Mouse (Mus musculus): Measurements from ENCODE around the gene Actl11. TPM values are rescaled to one million over a fixed set of nuclear protein-coding genes. Genes with fewer than 3 reads are reported as not detected.

The Actl11 gene
- polyA plus RNA-seq, 1 experiment from 2014 or later: not detected

DNA sequence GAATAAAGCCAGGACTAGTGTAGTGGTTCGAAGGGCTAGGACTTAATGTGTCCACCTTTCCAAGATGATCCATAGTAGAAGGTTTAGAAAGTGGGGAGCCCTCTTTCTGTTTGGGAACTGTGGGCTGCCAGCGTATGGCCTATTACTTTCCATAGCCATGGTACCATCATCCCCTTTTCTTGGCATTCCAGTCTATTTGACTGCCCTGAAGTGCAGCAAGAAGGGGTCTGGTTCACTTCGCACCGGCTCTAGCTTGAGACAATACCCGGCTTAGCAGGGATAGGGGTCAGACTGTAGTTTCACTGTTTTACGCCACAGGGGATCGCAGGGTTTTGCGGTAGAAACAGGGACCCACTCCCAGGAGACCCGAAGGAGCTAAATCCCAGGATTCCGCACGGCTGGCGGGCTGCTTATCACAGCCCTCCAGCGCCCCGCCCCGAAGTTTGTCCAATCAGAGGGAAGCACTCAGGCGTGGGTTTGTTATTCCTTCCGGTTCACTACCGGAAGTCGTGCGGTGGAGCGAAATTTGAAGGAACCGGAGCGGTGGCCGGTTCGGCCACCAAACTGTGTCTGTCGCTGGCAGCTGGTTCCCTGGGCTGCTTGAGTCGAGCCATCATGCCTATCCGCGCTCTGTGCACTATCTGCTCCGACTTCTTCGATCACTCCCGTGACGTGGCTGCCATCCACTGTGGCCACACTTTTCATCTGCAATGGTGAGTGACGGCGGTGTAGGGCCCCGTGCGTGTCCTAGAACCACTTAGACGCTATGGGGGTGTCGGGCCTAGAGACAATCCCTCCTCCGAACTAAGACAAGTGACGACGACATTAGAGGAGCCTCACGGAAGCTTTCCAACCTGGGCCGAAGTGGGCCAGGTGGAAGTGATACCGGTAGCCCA lies 22.4 kb downstream of the Actl11 start:
- H3K27ac ChIP-seq (replicated peaks): peak overlapping the region; percentile 91
- peaks cover 28% of the 10 kb centered on the region for H3K4me1 ChIP-seq
- H3K27me3 ChIP-seq (ENCODE audit: low read depth, poor library complexity, severe bottlenecking): no peaks in the 10 kb centered on the region
- H3K9me3 ChIP-seq (replicated peaks): no peaks in the 10 kb centered on the region
- peak overlapping the region; percentile 91 for H3K4me3 ChIP-seq
- peaks cover 33% of the 10 kb centered on the region for H3K36me3 ChIP-seq
- WGBS: 12% methylated on average over 45 of the region's 45 CpGs
- DNase-seq (ENCODE audit: low spot score): peak; percentile 92

DNA sequence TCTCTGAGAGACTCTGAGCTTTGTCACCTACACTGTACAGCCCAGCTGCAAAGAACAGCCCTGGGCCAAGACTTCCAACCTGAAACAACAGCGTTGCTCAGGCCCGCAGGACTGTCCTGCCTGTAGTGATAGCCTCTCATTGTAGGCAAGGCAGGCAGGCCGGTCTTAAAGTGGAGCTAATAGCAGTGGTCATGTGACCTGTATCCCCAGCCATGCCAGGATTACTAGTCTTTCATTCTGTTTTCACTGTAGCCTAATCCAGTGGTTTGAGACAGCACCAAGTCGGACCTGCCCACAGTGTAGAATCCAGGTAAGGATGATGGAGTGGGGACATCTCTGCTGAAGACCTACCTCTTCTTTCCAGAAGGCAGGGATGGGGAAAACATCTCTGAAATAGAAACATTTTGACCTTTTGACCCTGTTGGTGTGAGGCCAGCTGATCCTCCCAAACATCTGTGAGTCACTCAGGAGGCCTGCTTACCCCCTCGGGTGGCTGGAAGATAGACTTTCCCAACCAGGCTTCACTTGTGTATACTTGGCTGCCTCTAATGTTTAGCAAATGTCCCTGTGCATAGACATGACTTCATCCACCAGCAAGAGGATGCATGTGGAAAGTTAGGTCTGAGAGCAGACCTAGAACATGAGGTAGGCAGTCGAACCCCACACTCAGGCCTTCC lies 27.5 kb downstream of the Actl11 start:
- peaks cover 54% of the 10 kb centered on the region for H3K36me3 ChIP-seq
- H3K27me3 ChIP-seq (ENCODE audit: low read depth, poor library complexity, severe bottlenecking): no peaks in the 10 kb centered on the region
- H3K4me1 ChIP-seq: peaks cover 46% of the 10 kb centered on the region
- no peaks in the 10 kb centered on the region for H3K9me3 ChIP-seq (replicated peaks)
- 85% methylated on average over 6 of the region's 6 CpGs for WGBS
- DNase-seq (ENCODE audit: low spot score): no peak
- no peak overlapping the region for H3K27ac ChIP-seq (replicated peaks)
- no peak overlapping the region for H3K4me3 ChIP-seq

DNA sequence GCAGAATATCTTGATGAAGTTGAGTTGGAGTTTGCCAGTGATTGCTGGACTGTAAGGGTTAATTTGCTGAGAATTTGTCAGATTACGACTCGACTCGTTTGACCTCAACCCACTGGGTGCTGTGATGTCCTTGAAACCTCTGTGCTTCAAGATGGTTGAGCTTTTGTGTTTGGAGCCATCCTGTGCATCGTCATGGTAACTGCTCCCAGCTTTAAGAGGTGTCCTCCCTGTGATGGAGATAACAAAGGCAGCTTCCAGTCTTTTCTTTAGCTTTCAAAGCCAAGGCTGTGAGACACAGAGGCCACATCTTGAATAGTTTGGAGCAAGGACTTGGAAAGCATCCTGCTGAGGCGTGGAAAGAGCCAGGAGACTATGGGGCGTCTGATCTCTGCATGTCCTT lies 28.9 kb downstream of the Actl11 start:
- DNase-seq (ENCODE audit: low spot score): no peak
- Histone ChIP-seq H3K4me1 (peaks cover 48% of the 10 kb centered on the region), H3K27ac (replicated peaks) (peak overlapping the region; percentile 28; the same call in 1 of the 2 replicates), H3K36me3 (peaks cover 68% of the 10 kb centered on the region), H3K27me3 (ENCODE audit: low read depth, poor library complexity, severe bottlenecking) (no peaks in the 10 kb centered on the region), H3K9me3 (replicated peaks) (no peaks in the 10 kb centered on the region), H3K4me3 (no peak overlapping the region)
- WGBS: 31% methylated on average over 6 of the region's 6 CpGs

- H3K4me3 ChIP-seq: no peak overlapping the region
- H3K27ac ChIP-seq (replicated peaks): no peak overlapping the region
- H3K36me3 ChIP-seq: peaks cover 94% of the 10 kb centered on the region
- peaks cover 41% of the 10 kb centered on the region for H3K4me1 ChIP-seq
- no peaks in the 10 kb centered on the region for H3K9me3 ChIP-seq (replicated peaks)
- no peaks in the 10 kb centered on the region for H3K27me3 ChIP-seq (ENCODE audit: low read depth, poor library complexity, severe bottlenecking)
- 66% methylated on average over 6 of the region's 6 CpGs for WGBS
- DNase-seq (ENCODE audit: low spot score): no peak
Measured at GRCm38 (mm10) chr9:107959896-107960295, 31.6 kb downstream of the Actl11 start.

DNA sequence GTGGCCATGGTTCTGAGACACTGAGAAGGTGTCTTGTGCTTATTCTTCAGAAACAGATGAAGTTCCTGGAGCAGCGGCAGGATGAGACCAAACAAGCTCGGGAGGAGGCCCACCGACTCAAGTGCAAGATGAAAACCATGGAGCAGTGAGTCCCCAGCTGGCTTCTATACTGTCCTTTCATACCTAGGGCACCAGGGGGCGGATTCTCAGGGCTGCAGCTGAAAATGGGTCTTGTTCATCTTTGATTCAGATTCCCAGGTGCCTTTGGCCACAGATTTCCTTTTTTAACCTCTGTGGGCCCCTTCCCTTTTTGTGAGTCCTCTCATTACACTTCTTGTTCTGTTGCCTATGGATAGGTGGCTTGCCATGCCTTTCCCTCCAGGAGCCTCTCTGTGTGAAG lies 32.7 kb downstream of the Actl11 start:
- Histone ChIP-seq H3K9me3 (replicated peaks) (no peaks in the 10 kb centered on the region), H3K27me3 (ENCODE audit: low read depth, poor library complexity, severe bottlenecking) (no peaks in the 10 kb centered on the region), H3K4me1 (peaks cover 41% of the 10 kb centered on the region), H3K36me3 (peaks cover 99% of the 10 kb centered on the region), H3K4me3 (no peak overlapping the region), H3K27ac (replicated peaks) (no peak overlapping the region)
- WGBS: 81% methylated on average over 4 of the region's 4 CpGs
- DNase-seq (ENCODE audit: low spot score): no peak

DNA sequence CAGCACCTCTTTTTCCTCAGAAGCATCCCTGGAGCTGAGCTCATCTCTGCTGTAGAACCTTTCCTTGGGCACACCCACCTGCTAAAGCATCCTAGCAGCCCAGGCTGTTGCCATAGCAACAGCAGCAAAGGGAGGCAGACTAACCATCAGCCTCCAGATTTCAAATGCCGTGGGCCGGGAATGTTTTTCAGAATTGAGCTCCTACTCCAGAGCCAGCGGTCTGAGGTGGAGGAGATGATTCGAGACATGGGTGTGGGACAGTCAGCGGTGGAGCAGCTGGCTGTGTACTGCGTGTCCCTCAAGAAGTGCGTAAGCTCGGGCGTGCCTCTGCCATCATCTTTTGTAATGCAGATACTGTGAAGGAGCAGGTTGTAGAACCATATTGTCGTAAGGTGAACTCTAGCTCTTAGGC lies 33.1 kb downstream of the Actl11 start:
- peaks cover 99% of the 10 kb centered on the region for H3K36me3 ChIP-seq
- no peak for DNase-seq (ENCODE audit: low spot score)

GRCm38 (mm10) chr9:107961881-107962280 lies 33.6 kb downstream of the Actl11 start:
- Histone ChIP-seq H3K27me3 (ENCODE audit: low read depth, poor library complexity, severe bottlenecking) (no peaks in the 10 kb centered on the region), H3K4me3 (no peak overlapping the region), H3K27ac (replicated peaks) (no peak overlapping the region), H3K36me3 (peaks cover 99% of the 10 kb centered on the region), H3K9me3 (replicated peaks) (no peaks in the 10 kb centered on the region), H3K4me1 (peaks cover 36% of the 10 kb centered on the region)
- DNase-seq (ENCODE audit: low spot score): no peak
- WGBS: 62% methylated on average over 5 of the region's 5 CpGs

More for the DNA sequence above, 33.1 kb downstream of the Actl11 start:
- 84% methylated on average over 10 of the region's 10 CpGs for WGBS
- Histone ChIP-seq H3K4me3 (no peak overlapping the region), H3K27me3 (ENCODE audit: low read depth, poor library complexity, severe bottlenecking) (no peaks in the 10 kb centered on the region), H3K9me3 (replicated peaks) (no peaks in the 10 kb centered on the region), H3K27ac (replicated peaks) (no peak overlapping the region), H3K4me1 (peaks cover 41% of the 10 kb centered on the region)

- H3K36me3 ChIP-seq: peaks cover 96% of the 10 kb centered on the region
- peaks cover 26% of the 10 kb centered on the region for H3K4me1 ChIP-seq
- 93% methylated on average over 9 of the region's 9 CpGs for WGBS
- no peaks in the 10 kb centered on the region for H3K9me3 ChIP-seq (replicated peaks)
- H3K27ac ChIP-seq (replicated peaks): no peak overlapping the region
- no peak overlapping the region for H3K4me3 ChIP-seq
- H3K27me3 ChIP-seq (ENCODE audit: low read depth, poor library complexity, severe bottlenecking): no peaks in the 10 kb centered on the region
- DNase-seq (ENCODE audit: low spot score): no peak
Measured at GRCm38 (mm10) chr9:107962916-107963315, 34.6 kb downstream of the Actl11 start.

DNA sequence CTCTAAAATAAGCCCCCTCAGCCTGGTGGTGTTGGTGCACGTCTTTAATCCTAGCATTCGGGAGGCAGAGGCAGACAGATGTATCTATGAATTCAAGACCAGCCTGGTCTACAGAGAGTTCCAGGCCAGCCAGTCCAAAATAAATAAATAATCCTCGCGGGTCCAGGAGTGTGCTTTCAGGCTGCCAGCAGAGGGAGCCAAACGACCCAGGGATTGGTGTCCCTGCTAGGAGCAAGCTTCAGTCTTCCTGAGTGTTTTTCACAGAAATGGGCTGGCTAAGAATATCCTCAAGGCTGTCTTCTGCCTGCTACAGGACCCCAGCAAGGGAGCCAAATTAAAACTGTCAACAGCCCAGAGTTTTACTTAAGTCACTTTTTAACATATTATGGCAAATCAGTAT lies 35.4 kb downstream of the Actl11 start:
- Histone ChIP-seq H3K9me3 (replicated peaks) (no peaks in the 10 kb centered on the region), H3K27me3 (ENCODE audit: low read depth, poor library complexity, severe bottlenecking) (no peaks in the 10 kb centered on the region), H3K27ac (replicated peaks) (no peak overlapping the region), H3K36me3 (peaks cover 95% of the 10 kb centered on the region), H3K4me3 (no peak overlapping the region), H3K4me1 (peaks cover 24% of the 10 kb centered on the region)
- 20% methylated on average over 5 of the region's 5 CpGs for WGBS
- DNase-seq (ENCODE audit: low spot score): peak; percentile 79

DNA sequence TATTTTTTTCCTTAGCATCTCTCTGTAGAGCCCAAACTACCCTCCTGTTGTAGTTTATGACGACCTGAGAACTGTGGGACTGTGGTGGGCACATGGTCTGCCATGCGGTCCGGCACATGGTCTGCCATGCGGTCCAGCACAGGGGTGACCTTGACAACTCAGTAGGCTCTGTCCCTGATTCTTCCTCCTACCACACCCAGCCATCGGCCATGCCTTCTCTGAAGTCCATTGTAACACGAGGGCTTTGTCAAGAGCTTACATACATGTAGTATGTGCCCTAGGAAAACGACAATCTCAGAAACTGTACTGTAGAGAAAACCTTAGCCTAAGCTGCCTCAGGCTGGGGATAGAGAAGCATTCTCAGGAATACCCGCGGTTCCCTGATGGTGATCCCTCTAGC lies 36.4 kb downstream of the Actl11 start:
- Histone ChIP-seq H3K4me1 (peaks cover 17% of the 10 kb centered on the region), H3K36me3 (peaks cover 95% of the 10 kb centered on the region), H3K27me3 (ENCODE audit: low read depth, poor library complexity, severe bottlenecking) (no peaks in the 10 kb centered on the region), H3K4me3 (no peak overlapping the region), H3K9me3 (replicated peaks) (no peaks in the 10 kb centered on the region), H3K27ac (replicated peaks) (no peak overlapping the region)
- 93% methylated on average over 9 of the region's 9 CpGs for WGBS
- DNase-seq (ENCODE audit: low spot score): no peak

- Histone ChIP-seq H3K9me3 (replicated peaks) (no peaks in the 10 kb centered on the region), H3K36me3 (peaks cover 95% of the 10 kb centered on the region), H3K4me3 (no peak overlapping the region), H3K27ac (replicated peaks) (no peak overlapping the region), H3K4me1 (peaks cover 6% of the 10 kb centered on the region), H3K27me3 (ENCODE audit: low read depth, poor library complexity, severe bottlenecking) (no peaks in the 10 kb centered on the region)
- WGBS: 95% methylated on average over 10 of the region's 10 CpGs
- DNase-seq (ENCODE audit: low spot score): no peak
Measured at GRCm38 (mm10) chr9:107966676-107967075, 38.4 kb downstream of the Actl11 start.

DNA sequence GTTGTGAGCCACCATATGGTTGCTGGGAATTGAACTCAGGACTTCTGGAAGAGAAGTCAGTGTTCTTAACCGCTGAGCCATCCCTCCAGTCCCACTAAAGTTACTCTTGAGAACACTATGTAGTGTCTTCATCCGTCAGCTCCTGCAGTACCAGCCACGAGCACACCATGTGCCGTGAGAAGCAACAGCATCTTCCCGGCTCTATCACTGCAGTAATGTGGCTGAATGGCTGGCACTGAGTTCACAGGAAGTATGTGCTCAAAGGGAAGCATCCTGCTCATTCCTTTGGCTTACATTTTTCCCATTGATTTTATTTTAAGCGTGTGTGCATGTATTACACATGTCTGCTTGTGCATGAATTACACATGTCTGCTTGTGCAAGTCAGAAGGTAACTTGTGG lies 39.2 kb downstream of the Actl11 start:
- no peaks in the 10 kb centered on the region for H3K4me1 ChIP-seq
- no peaks in the 10 kb centered on the region for H3K27me3 ChIP-seq (ENCODE audit: low read depth, poor library complexity, severe bottlenecking)
- H3K36me3 ChIP-seq: peaks cover 95% of the 10 kb centered on the region
- DNase-seq (ENCODE audit: low spot score): no peak
- 90% methylated on average over 6 of the region's 6 CpGs for WGBS
- no peak overlapping the region for H3K4me3 ChIP-seq
- no peak overlapping the region for H3K27ac ChIP-seq (replicated peaks)
- H3K9me3 ChIP-seq (replicated peaks): no peaks in the 10 kb centered on the region

DNA sequence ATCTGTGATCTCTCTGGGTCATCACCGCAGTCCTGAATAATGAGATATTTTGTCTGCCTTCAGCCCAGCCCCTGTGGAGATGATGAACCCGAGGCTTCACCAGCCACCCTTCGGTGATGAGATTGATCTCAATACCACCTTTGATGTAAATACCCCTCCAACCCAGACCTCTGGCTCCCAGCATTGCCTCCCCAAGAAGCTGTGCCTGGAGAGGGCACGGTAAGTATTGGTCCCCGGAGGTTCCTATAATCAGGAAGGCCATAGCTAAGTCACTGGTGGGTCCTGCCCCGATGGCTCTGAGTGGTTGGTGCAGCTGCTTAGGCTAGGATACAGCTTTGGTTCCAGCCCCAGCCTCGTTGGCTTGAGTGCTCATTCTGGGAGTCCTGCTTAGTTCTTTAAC lies 40.3 kb downstream of the Actl11 start:
- H3K36me3 ChIP-seq: peaks cover 90% of the 10 kb centered on the region
- no peak overlapping the region for H3K4me3 ChIP-seq
- H3K27me3 ChIP-seq (ENCODE audit: low read depth, poor library complexity, severe bottlenecking): no peaks in the 10 kb centered on the region
- H3K27ac ChIP-seq (replicated peaks): no peak overlapping the region
- 91% methylated on average over 7 of the region's 7 CpGs for WGBS
- no peaks in the 10 kb centered on the region for H3K9me3 ChIP-seq (replicated peaks)
- H3K4me1 ChIP-seq: no peaks in the 10 kb centered on the region
- no peak for DNase-seq (ENCODE audit: low spot score)

All from midbrain, embryonic 10.5 days (tissue).